Mouse (Mus musculus): ENCODE measurements at regions not wholly inside any gene's neighbourhood (a gene's known extent, or its start where the extent isn't known, plus 50 kb on each side); places are given as distances from the start of the nearest gene placed in this dataset.

- DNase-seq, result no peak
- intact Hi-C loops (cut with DNase I; ENCODE audit: low total_unique reads), result loop anchor here (10.0 kb wide), 1 partner anchor 945 kb away; no protein-coding TSS in a partner anchor
These were observed 319.4 kb upstream of the Dcn start for GRCm38 (mm10) chr10:97159831-97160575.

DNA sequence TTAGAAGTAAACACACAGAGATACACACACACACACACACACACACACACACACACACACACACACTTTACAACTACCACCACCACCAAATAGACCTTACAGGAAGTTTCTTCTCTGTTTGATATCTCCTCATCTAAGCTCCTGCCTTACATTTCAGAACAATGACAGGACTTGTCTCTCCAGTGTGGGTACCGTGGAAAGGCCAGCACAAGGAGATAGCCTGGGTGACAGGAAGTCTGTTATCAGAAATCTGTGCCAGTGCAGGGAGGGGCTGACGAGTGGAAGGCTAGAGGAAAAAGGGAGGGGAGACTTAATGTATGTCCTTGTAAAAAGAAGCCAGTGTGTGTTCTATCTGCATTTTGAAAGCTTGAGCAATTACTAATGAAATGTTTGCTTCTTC lies 318.5 kb upstream of the Dcn start:
- no peak for DNase-seq
- intact Hi-C loops (cut with DNase I; ENCODE audit: low total_unique reads), result no loop called here

GRCm38 (mm10) chr10:97178468-97178867 lies 300.9 kb upstream of the Dcn start:
- DNase-seq, result no peak
- intact Hi-C loops (cut with DNase I; ENCODE audit: low total_unique reads), result no loop called here

GRCm38 (mm10) chr10:97189696-97190095 lies 289.7 kb upstream of the Dcn start:
- intact Hi-C loops (cut with DNase I; ENCODE audit: low total_unique reads), result no loop called here
- DNase-seq, result no peak

DNA sequence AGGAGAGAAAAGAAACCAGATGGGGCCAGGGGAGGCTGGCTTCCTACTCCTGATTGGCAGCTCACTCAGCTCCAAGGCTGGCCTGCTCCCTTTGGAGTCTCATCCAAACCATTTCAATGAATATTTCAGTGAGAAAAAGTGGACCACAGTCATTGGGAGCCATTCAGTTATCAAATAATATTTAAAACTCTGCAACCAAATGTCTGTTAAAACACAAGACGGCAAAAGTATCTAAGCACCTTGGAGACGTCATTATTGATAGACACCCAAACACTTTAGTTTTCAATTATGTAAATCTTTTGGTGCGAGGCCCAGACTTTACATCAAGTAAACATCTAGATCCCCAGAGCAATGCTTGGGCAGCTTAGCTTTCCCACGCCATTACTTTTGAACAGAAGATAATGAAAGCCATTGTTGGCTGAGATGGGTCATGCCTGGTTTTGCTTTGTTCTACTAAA lies 268.1 kb upstream of the Dcn start:
- intact Hi-C loops (cut with DNase I; ENCODE audit: low total_unique reads), result no loop called here
- DNase-seq, result no peak

- intact Hi-C loops (cut with DNase I; ENCODE audit: low total_unique reads), result no loop called here
- DNase-seq, result no peak
These were observed 267.5 kb upstream of the Dcn start for GRCm38 (mm10) chr10:97211785-97212398.

DNA sequence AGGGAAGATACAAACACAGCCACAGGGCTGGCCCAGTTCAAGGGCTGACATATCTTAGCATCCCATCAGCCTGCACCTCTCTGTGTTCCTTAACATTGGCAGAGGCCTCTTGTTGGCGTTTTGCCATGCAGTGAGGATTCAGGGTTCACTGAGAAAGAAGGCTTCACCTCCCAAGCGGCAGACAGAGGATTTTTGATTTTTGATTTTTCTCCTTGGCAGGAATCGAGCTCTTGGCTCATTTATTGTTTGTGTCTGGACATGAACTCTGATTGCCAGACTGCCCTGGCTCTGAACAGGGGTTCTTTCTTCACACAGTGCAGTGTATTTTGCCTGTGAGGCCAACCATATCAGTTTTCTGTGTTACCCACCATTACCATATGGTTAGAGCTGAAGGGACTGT lies 259.9 kb upstream of the Dcn start:
- intact Hi-C loops (cut with DNase I; ENCODE audit: low total_unique reads), result no loop called here
- peak; percentile 34 for DNase-seq

DNA sequence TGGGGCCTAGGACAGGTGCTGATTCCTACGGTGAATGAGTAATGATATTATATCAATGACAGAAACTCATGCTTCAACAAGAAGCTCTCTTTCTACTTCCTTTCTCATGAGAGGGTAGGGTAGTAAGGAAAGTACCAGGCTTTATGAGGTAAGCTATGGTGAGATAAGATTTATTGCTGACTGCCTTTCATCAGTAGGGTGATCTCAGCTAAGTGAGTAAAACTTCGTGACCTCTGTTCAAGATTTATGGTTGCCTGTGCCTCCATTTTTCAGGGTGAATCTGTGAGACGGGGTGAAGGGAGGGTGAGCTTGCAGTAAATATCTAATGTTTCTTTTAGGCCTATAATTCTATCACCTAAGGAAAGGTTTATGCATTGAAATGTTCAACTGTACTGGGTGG lies 259.0 kb upstream of the Dcn start:
- no peak for DNase-seq
- intact Hi-C loops (cut with DNase I; ENCODE audit: low total_unique reads), result no loop called here

- no peak for DNase-seq
- intact Hi-C loops (cut with DNase I; ENCODE audit: low total_unique reads), result no loop called here
These were observed 243.8 kb upstream of the Dcn start for GRCm38 (mm10) chr10:97235631-97236030.

GRCm38 (mm10) chr10:97241476-97241875 lies 237.9 kb upstream of the Dcn start:
- DNase-seq, result no peak
- intact Hi-C loops (cut with DNase I; ENCODE audit: low total_unique reads), result no loop called here

DNA sequence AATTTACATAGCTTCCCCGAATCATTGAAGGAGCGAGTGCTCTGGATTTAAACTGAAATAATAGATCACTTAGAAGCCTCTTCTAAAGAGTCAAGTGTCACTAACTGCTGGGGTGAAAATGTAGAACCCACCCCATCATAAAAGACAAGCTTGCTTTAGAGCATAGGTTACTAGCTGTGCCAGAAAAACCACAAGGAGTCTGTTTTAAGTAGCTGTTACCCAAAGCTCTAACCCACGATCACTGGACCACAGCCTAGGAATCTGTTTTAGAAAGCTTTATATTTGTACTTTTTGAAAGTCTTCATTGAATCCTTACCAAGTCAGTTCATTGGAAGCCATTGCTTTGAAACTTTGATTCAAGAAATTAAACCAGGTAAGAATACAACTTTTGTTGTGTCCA lies 233.7 kb upstream of the Dcn start:
- DNase-seq, result no peak
- intact Hi-C loops (cut with DNase I; ENCODE audit: low total_unique reads), result no loop called here

- intact Hi-C loops (cut with DNase I; ENCODE audit: low total_unique reads), result no loop called here
- DNase-seq, result no peak
These were observed 230.9 kb upstream of the Dcn start for GRCm38 (mm10) chr10:97248522-97248921.

DNA sequence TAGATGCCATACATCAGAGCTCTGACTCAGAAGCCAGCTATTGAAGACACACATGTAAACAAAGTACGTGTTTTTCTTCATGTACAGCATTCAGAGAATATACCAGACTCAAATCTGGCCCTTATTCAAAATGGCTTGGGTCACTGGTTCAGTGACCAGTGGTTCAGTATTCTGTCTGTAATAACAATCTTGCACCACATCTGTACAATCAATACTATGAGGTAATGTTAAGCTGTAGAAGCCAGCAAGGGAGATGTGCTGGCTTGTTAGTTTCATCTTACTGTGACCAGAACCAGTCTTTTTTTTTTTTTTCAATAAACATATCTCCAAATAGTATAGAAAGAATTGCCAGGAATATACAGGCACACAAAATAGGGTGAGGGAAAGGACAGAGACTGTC lies 229.6 kb upstream of the Dcn start:
- DNase-seq, result no peak
- intact Hi-C loops (cut with DNase I; ENCODE audit: low total_unique reads), result no loop called here

GRCm38 (mm10) chr10:97250167-97250566 lies 229.2 kb upstream of the Dcn start:
- intact Hi-C loops (cut with DNase I; ENCODE audit: low total_unique reads), result no loop called here

DNA sequence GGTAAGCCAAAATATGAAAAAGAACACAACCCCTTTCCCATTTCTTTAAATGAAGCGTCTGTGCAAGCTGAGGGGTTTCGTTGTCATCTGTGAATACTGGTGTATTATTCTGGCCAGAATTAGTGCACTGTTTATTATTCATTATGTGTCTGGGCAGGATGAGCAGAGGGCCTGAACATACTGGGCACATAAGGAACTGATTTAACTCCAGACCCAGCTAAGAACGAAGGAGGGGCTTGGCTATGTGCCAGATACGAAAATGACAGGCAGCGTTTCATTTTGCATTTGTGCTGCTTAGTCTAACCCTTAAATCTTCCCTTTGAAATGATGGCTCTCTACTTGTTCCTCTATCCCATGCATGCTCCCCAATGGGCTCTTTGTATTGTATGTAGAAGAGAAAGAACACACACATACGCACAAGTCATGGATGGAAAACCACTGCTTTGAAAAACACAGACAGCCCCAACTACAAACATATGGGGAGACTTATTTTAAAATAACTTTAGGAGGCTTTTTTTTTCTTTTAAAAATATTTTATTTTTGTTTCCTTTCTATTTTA lies 213.4 kb upstream of the Dcn start:
- intact Hi-C loops (cut with DNase I; ENCODE audit: low total_unique reads), result no loop called here
- DNase-seq, result no peak

More at GRCm38 (mm10) chr10:97250167-97250566, 229.2 kb upstream of the Dcn start:
- no peak for DNase-seq

DNA sequence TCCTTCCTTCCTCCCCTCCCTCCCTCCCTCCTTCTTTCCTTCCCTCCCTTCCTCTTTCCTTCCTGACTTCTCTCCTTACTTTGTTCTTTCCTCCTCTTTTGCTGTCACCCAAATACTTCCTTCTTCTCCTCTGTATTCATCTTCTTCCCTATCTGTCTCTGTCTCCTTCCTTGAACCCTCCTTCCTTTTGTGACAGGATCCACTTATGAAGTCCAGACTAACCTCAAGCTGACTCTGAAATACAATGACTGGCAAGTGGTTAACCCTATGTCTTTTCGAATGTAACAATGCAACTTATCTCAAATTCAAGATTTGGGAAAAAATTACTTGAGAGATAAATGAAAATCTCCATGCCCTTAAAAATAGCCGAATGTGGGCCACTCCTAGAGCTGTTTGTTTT lies 197.0 kb upstream of the Dcn start:
- intact Hi-C loops (cut with DNase I; ENCODE audit: low total_unique reads), result no loop called here

GRCm38 (mm10) chr10:97282841-97283496 lies 196.4 kb upstream of the Dcn start:
- DNase-seq, result no peak
- intact Hi-C loops (cut with DNase I; ENCODE audit: low total_unique reads), result no loop called here

More for the DNA sequence above, 197.0 kb upstream of the Dcn start:
- no peak for DNase-seq

DNA sequence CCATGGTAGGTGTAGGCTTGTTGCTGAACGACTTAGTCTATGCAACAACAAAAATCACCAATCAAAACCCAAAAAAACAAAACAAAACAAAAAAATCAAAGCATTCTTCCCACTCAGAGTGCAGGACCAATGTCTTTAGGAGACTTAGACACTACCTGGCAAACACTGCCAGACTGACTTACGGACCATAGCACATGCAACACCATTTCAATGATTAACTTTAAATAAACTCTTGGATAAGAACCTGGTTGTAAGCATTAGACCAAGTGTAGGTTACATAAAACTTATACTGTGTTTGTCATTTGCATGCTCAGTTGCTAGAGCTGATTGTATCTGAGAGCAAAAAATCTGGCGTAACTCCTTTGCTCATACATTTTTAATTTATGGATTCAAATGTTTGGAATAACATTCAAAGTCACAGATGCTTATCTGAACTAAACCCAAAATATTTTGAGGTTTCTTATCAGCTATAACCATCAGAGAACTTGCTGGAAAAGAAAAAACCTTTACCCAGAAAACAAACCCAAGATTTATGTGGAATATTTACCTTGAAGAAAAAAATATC lies 174.5 kb upstream of the Dcn start:
- no peak for DNase-seq
- intact Hi-C loops (cut with DNase I; ENCODE audit: low total_unique reads), result no loop called here

DNA sequence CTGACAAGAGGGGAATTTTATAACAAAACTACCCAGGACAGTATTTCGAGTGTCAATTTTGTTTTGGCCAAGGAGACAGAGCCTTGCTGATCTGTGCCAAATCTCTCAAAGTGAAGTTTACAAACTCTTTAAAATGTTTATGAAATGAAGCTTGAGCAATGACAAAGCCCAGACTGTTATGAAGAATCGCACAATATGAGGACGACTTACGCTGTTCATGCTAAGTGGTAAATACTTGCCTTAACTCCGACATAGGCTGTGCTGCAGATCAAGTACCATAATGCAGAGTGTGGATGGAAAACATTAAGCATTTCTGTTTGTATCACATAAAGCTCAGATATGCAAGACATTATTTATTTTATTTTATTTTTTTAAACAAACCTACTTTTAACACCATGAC lies 169.8 kb upstream of the Dcn start:
- no peak for DNase-seq
- intact Hi-C loops (cut with DNase I; ENCODE audit: low total_unique reads), result no loop called here

GRCm38 (mm10) chr10:97312509-97312908 lies 166.9 kb upstream of the Dcn start:
- intact Hi-C loops (cut with DNase I; ENCODE audit: low total_unique reads), result loop anchor here (5.0 kb wide), 1 partner anchor 1095 kb away; no protein-coding TSS in a partner anchor
- no peak for DNase-seq

Data from gastrocnemius, postnatal 14 days (tissue).